Mouse (Mus musculus) limb, embryonic 15.5 days (tissue): Measurements from ENCODE around the gene B3galt1. TPM values are rescaled to one million over a fixed set of nuclear protein-coding genes. Genes with fewer than 3 reads are reported as not detected.

Experiments
- ATAC-seq: fragments of 200-750 bp; cut with Nextera tagmentation; 2 replicates; pipeline ENCODE4 v1.8.0; 2017; ENCODE audit warnings: low read depth, moderate TSS enrichment; ENCODE audit not compliant: insufficient number of reproducible peaks, low FRiP score, low TSS enrichment
- H3K27ac ChIP-seq: fragments of 300-500 bp; sonication (generic); 2 replicates; pipeline ENCODE4 v1.5.1; 2015; ENCODE audit warnings: moderate library complexity, mild to moderate bottlenecking, inconsistent platforms
- H3K27me3 ChIP-seq: fragments of 300-500 bp; sonication (generic); 2 replicates; pipeline ENCODE4 v1.6.1; 2015; ENCODE audit warnings: inconsistent platforms
- H3K36me3 ChIP-seq: fragments of 300-500 bp; sonication (generic); 2 replicates; pipeline ENCODE4 v1.6.1; 2015; ENCODE audit warnings: inconsistent platforms
- H3K4me1 ChIP-seq: fragments of 300-500 bp; sonication (generic); 2 replicates; pipeline ENCODE4 v1.6.1; 2015; ENCODE audit warnings: inconsistent platforms
- H3K4me2 ChIP-seq: fragments of 300-500 bp; sonication (generic); 2 replicates; pipeline ENCODE4 v1.6.1; 2015; ENCODE audit warnings: mild to moderate bottlenecking, inconsistent platforms
- H3K4me3 ChIP-seq: fragments of 300-500 bp; sonication (generic); 2 replicates; pipeline ENCODE4 v1.5.1; 2015; ENCODE audit warnings: mild to moderate bottlenecking, inconsistent platforms
- H3K9ac ChIP-seq: fragments of 300-500 bp; sonication (generic); 2 replicates; pipeline ENCODE4 v1.6.1; 2015; ENCODE audit warnings: inconsistent platforms
- H3K9me3 ChIP-seq: fragments of 300-500 bp; sonication (generic); 2 replicates; pipeline ENCODE4 v1.6.1; 2016; ENCODE audit warnings: inconsistent platforms
- WGBS: fragments of 180-500 bp; shearing (Covaris S2); methylation state at CpG from one replicate; pipeline ENCODE4 v1.1.7; 2015; 5-methylcytosine and 5-hydroxymethylcytosine counted together
- microRNA-seq: library from miRNA; unstranded; fragments of <30 nt; microRNA quantifications from one replicate; pipeline ENCODE4, GENCODE M21; 2016
- polyA plus RNA-seq: library from polyadenylated mRNA; unstranded; fragments of >200 nt; fragmentation: Nextera tagmentation; extraction: Ambion mirVana; gene quantifications from 2 replicates; pipeline ENCODE4 v1.2.1, GENCODE M21; 2015

The B3galt1 gene
- polyA plus RNA-seq, 1 experiment from 2014 or later = 7.3 TPM

DNA sequence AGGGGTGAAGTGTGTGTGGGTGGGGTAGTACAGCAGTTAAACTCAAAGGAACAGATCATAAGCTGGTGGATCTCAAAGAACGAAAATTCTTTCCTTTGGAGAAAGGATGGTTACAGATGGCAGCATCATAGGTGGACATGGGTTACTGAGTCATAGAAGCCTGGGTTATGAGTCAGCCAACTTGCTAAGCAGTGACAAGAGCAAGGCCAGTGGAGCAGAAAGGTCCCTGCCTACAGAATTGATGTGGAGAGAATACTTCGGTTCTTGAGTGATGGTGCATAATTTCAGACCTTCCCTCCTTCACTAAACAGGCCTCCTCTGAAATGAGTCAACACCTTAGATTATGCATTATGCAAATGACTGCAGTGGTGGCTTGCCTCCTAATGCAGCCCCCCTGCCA is 525.9 kb downstream of the B3galt1 start:
- no peak overlapping the region for H3K9ac ChIP-seq
- H3K9me3 ChIP-seq = no peaks in the 10 kb centered on the region
- no peaks in the 10 kb centered on the region for H3K4me1 ChIP-seq
- H3K4me2 ChIP-seq = no peak overlapping the region
- WGBS = 88% methylated on average over 2 of the region's 2 CpGs
- no peak for ATAC-seq
- no peak overlapping the region for H3K27ac ChIP-seq
- no peaks in the 10 kb centered on the region for H3K36me3 ChIP-seq
- no peak overlapping the region for H3K4me3 ChIP-seq
- no peaks in the 10 kb centered on the region for H3K27me3 ChIP-seq

DNA sequence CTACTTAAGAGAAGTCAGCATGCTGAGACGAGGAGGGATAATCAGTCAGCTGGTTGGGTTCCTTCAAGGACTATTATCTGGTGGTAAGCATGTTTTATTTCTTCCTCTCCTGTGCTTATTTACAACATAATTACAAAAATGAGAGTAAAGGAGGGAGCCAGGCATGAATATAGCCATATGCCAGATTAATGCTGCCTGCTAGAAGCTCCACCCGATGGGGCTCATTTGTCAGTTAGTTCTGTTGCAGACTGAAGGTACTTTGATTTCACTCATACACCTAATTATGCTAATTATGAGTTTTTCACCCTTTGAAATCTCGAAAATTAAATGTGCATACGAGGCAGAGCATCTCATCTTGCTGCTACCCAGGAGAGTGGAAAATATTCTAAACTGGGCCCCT is 539.0 kb downstream of the B3galt1 start:
- Histone ChIP-seq H3K36me3 (no peaks in the 10 kb centered on the region), H3K9ac (no peak overlapping the region), H3K27me3 (no peaks in the 10 kb centered on the region), H3K4me1 (no peaks in the 10 kb centered on the region), H3K4me3 (no peak overlapping the region), H3K27ac (no peak overlapping the region), H3K9me3 (no peaks in the 10 kb centered on the region), H3K4me2 (no peak overlapping the region)
- ATAC-seq = no peak
- 52% methylated on average over 4 of the region's 4 CpGs for WGBS

DNA sequence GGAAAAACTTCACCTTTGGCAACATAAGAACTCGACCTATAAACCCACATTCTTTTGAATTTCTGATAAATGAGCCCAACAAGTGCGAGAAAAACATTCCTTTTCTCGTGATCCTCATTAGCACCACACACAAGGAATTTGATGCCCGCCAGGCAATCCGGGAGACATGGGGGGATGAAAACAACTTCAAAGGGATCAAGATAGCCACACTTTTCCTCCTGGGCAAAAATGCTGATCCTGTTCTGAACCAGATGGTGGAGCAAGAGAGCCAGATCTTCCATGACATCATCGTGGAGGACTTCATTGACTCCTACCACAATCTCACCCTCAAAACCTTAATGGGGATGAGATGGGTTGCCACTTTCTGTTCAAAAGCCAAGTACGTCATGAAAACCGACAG is 552.4 kb downstream of the B3galt1 start:
- Histone ChIP-seq H3K4me2 (no peak overlapping the region), H3K9me3 (no peaks in the 10 kb centered on the region), H3K4me1 (no peaks in the 10 kb centered on the region), H3K36me3 (no peaks in the 10 kb centered on the region), H3K27ac (no peak overlapping the region), H3K4me3 (no peak overlapping the region), H3K27me3 (no peaks in the 10 kb centered on the region), H3K9ac (no peak overlapping the region)
- no peak for ATAC-seq
- WGBS = 67% methylated on average over 8 of the region's 8 CpGs

DNA sequence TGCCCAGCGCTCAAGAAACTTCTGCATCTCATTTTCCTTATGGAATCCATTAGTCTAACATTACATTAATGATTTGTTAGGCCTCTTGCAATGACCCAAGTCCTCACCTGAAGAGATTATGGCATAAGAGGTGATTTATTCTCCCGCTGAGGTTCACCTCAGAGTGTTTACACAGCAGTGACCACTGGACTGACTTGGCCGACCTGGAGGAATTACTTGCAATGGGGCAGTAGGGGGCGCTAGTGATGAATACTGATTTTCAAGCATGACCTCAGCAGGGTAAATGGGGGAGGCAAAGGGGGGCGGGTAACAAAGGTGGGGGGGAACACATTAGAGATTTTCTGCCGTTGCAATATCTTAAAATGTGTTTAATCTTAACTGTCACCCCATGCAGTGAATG is 559.1 kb downstream of the B3galt1 start:
- Histone ChIP-seq H3K27ac (no peak overlapping the region), H3K4me2 (no peak overlapping the region), H3K27me3 (no peaks in the 10 kb centered on the region), H3K36me3 (no peaks in the 10 kb centered on the region), H3K9me3 (no peaks in the 10 kb centered on the region), H3K4me1 (no peaks in the 10 kb centered on the region), H3K9ac (no peak overlapping the region), H3K4me3 (no peak overlapping the region)
- ATAC-seq = no peak
- 50% methylated on average over 6 of the region's 6 CpGs for WGBS

DNA sequence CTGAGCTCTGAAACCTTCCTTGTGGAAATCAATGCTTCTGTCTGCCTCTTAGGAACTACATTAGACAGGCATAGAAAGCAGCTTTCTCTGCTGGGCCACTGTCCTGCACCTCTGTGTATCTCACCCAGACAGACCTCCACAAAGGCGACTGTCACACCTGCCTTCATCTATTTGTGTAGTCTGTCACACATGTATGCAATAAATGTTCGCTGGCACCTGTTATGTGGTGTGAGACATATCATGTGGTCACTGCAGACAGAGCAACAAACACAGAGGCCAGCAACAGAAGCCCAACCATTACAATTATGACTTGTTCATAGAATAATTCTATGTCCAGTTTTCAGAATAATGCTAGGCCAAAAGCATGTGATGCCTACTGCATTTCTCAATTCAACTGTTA is 575.4 kb downstream of the B3galt1 start:
- H3K9me3 ChIP-seq = no peaks in the 10 kb centered on the region
- H3K4me3 ChIP-seq = no peak overlapping the region

DNA sequence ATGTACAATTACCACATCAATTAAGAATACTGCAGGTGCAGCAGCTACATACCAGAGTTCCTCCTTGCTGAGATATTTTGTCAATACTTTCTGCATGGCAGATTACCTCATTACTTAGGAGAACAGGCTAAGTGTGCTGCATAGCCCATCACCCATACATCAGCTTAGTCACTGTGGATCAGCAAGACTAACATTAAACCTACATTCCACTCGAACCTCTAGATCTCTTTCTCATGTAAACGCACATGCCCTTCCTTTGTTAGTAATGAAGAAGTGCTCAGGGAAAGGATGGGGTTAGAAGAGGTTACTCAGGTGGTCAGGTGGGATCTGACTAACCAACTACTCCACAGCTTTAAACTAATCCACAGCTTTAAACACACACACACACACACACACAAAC is 577.6 kb downstream of the B3galt1 start:
- Histone ChIP-seq H3K9ac (no peak overlapping the region), H3K9me3 (no peaks in the 10 kb centered on the region), H3K27ac (no peak overlapping the region), H3K4me1 (no peaks in the 10 kb centered on the region), H3K36me3 (no peaks in the 10 kb centered on the region), H3K27me3 (no peaks in the 10 kb centered on the region), H3K4me2 (no peak overlapping the region), H3K4me3 (no peak overlapping the region)
- WGBS = 77% methylated on average over 2 of the region's 2 CpGs
- no peak for ATAC-seq

More for the DNA sequence above, 575.4 kb downstream of the B3galt1 start:
- Histone ChIP-seq H3K27ac (no peak overlapping the region), H3K4me1 (no peaks in the 10 kb centered on the region), H3K27me3 (no peaks in the 10 kb centered on the region), H3K9ac (no peak overlapping the region), H3K36me3 (no peaks in the 10 kb centered on the region), H3K4me2 (no peak overlapping the region)
- ATAC-seq = no peak
- WGBS = 81% methylated on average over 2 of the region's 2 CpGs

DNA sequence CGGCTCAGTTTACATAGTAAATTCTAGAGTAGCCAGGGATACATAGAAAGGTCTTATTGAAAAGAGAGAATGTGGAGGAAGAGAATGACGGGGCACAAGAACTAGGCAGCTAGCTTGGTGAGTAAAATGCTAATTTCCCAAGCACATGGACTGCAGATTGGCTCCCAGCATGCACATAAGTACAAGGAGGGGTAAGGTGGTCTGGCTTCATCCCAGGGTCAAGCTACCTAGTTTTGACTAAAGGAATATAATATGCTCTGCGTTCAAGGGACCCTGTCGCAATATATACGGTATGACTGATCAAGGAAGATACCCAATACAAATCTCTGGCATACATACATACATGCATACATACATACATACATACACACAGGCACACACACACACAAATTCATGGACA is 594.1 kb downstream of the B3galt1 start:
- Histone ChIP-seq H3K36me3 (no peaks in the 10 kb centered on the region), H3K9ac (no peak overlapping the region), H3K9me3 (no peaks in the 10 kb centered on the region), H3K4me1 (no peaks in the 10 kb centered on the region), H3K27me3 (no peaks in the 10 kb centered on the region), H3K27ac (no peak overlapping the region), H3K4me2 (no peak overlapping the region), H3K4me3 (no peak overlapping the region)
- ATAC-seq = no peak
- 95% methylated on average over 5 of the region's 5 CpGs for whole genome bisulfite sequencing

DNA sequence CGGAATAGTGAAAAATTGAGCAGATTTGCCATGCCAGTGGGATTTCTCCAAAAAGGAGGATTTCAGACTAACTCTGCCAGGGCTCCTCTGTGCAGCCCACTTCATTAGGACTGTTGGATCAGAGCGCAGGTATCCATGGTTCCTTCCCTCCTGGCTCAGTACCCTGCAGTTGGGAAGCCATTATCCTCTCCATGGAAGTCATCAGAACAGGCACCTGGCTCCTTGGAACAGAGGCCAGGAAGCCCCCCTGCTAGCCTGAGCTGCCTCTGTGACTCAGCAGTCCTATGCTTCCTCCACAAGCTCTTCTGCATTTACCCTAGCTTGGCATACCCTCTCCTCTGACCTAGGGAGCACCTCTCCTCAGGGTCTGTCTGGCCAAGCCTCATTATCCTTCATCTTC is 594.9 kb downstream of the B3galt1 start:
- Histone ChIP-seq H3K9me3 (no peaks in the 10 kb centered on the region), H3K27me3 (no peaks in the 10 kb centered on the region), H3K4me1 (no peaks in the 10 kb centered on the region), H3K4me3 (no peak overlapping the region), H3K27ac (no peak overlapping the region), H3K4me2 (no peak overlapping the region), H3K36me3 (no peaks in the 10 kb centered on the region), H3K9ac (no peak overlapping the region)
- ATAC-seq = no peak
- 83% methylated on average over 2 of the region's 2 CpGs for WGBS

DNA sequence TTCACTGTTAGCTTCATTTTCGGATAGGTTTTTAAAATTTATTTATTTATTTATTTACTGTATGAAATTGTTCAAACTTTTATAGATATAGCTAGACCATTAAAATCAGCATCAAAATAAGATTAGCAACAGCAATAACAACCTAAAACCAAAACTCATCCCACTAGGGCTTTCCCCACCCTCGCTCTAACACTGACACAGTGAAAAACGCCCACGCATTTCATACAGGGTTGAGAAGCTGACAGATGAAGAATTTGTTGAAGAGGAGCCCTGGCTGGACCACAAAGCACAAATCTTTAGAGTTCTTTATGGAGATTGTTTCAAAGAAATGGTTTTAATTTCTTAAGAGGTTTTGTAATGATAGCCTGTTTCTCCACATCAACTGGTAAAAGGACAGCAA is 596.3 kb downstream of the B3galt1 start:
- Histone ChIP-seq H3K9ac (no peak overlapping the region), H3K4me1 (no peaks in the 10 kb centered on the region), H3K4me3 (no peak overlapping the region), H3K9me3 (no peaks in the 10 kb centered on the region), H3K27me3 (no peaks in the 10 kb centered on the region), H3K36me3 (no peaks in the 10 kb centered on the region), H3K4me2 (no peak overlapping the region), H3K27ac (no peak overlapping the region)
- WGBS = 88% methylated on average over 4 of the region's 4 CpGs
- no peak for ATAC-seq

DNA sequence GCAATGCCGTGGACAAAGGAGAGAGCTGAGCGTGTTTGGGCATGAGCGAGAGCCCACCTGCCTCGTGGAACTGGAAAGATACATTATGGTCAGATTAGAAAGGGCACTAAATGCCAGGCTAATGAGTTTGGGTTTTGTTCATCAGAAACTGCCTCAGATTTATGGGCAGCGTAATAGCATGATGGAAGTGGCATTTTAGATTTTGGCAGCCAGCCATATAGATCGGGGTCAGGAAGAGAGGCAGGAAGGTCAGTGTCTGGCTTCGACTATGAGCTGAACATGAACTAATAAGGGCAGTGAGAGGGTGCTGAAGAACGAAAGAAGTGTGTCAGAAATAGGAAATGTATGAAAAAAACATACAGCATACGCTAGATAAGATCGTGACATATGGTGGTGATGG is 605.6 kb downstream of the B3galt1 start:
- no peaks in the 10 kb centered on the region for H3K4me1 ChIP-seq
- 62% methylated on average over 10 of the region's 10 CpGs for WGBS
- no peak overlapping the region for H3K4me2 ChIP-seq
- H3K9me3 ChIP-seq = no peaks in the 10 kb centered on the region
- H3K36me3 ChIP-seq = no peaks in the 10 kb centered on the region
- no peak overlapping the region for H3K4me3 ChIP-seq
- no peak overlapping the region for H3K27ac ChIP-seq
- ATAC-seq = no peak
- no peaks in the 10 kb centered on the region for H3K27me3 ChIP-seq
- no peak overlapping the region for H3K9ac ChIP-seq

Small RNA genes lying within 50 kb of the gene (microRNA-seq; reads per million reads assigned to microRNA genes)
- gene Mir6335 = not detected
- gene Mir7224 = 2.3 reads per million, percentile 4 among the genes with 10 or more reads in this experiment

Other genes with a start within 250 kb of the B3galt1 start
- gene Gm21830, start 152.1 kb upstream of the B3galt1 start, polyA plus RNA-seq = not detected in 2 replicates
- not detected in 2 replicates for gene Gm26727, start 132.7 kb upstream of the B3galt1 start, polyA plus RNA-seq
- 0.04 and 0.25 TPM in 2 replicates for gene Xirp2, start 119.9 kb upstream of the B3galt1 start, polyA plus RNA-seq